Mouse (Mus musculus): Measurements from ENCODE around the gene Gm21677. TPM values are rescaled to one million over a fixed set of nuclear protein-coding genes. Genes with fewer than 3 reads are reported as not detected.
"Not testable (repeated sequence)": the region's sequence is repeated elsewhere in the genome, so short reads cannot be mapped to it uniquely, and the experiment has no call there.

The Gm21677 gene
- not detected for total RNA-seq (2021)
- long read RNA-seq, experiment 1, result 0 reads
- long read RNA-seq, experiment 2, result 0 reads

GRCm38 (mm10) chrY:3306349-3306748, at the start of gene Gm21677:
Gm21677 (minus strand) TSS chrY:3306449.
- not testable (repeated sequence) for DNase-seq (ENCODE audit: low spot score in 2 of 2)

- DNase-seq (ENCODE audit: low spot score in 2 of 2), result not testable (repeated sequence)
Observed at GRCm38 (mm10) chrY:3345229-3345628, 39.0 kb upstream of the Gm21677 start, which contains the start of gene Gm21693. Gm21693 (minus strand) TSS chrY:3345329.

- DNase-seq (ENCODE audit: low spot score in 2 of 2), result not testable (repeated sequence)
Observed at GRCm38 (mm10) chrY:3340661-3341060, 34.4 kb upstream of the Gm21677 start.

Other genes starting within 250 kb of the Gm21677 start
- gene Gm21693, start 38.9 kb upstream of the Gm21677 start, total RNA-seq (2021), result not detected
- not detected for gene Gm21704, start 103.7 kb upstream of the Gm21677 start, total RNA-seq (2021)
- gene Gm21708, start 103.7 kb upstream of the Gm21677 start, total RNA-seq (2021), result not detected

All from gastrocnemius, postnatal 4 days (tissue).